Mouse (Mus musculus) cortical plate, adult 2 months (tissue): ENCODE data around the gene Rab22a. TPM values are rescaled to one million over a fixed set of nuclear protein-coding genes. Genes with fewer than 3 reads are reported as not detected.
"Not testable (repeated sequence)": the region's sequence is repeated elsewhere in the genome, so short reads cannot be mapped to it uniquely, and the experiment has no call there.

Experiments
- H3K27ac ChIP-seq: fragments of 200-500 bp; 2 replicates; pipeline ENCODE4 v1.5.1; 2012; ENCODE audit warnings: low read length, control low read depth, inconsistent platforms; ENCODE audit not compliant: insufficient read depth
- H3K4me1 ChIP-seq: fragments of 200-500 bp; 2 replicates; pipeline ENCODE4 v1.6.1; 2011; ENCODE audit warnings: low read length; ENCODE audit not compliant: control insufficient read depth, insufficient read depth
- H3K4me3 ChIP-seq: fragments of 200-500 bp; 2 replicates; pipeline ENCODE4 v1.5.1; 2011; ENCODE audit warnings: mild to moderate bottlenecking, low read length, control low read depth; ENCODE audit not compliant: insufficient read depth
- CTCF ChIP-seq: fragments of 200-500 bp; IDR thresholded peaks from 2 replicates; pipeline ENCODE4 v1.5.1; 2011; ENCODE audit warnings: mild to moderate bottlenecking, control low read depth, low read length; ENCODE audit not compliant: insufficient read depth; ENCODE audit errors: extremely low read depth
- POLR2A ChIP-seq: fragments of 200-500 bp; IDR thresholded peaks from 2 replicates; pipeline ENCODE4 v1.6.1; 2011; ENCODE audit warnings: mild to moderate bottlenecking, low read length, control low read depth; ENCODE audit not compliant: insufficient read depth; ENCODE audit errors: extremely low read depth
- polyA plus RNA-seq: library from polyadenylated mRNA; depleted of rRNA; stranded (reverse); fragments of >200 nt; gene quantifications from 2 replicates; pipeline ENCODE4 v1.2.3, GENCODE M21; 2012

Gene Rab22a
- polyA plus RNA-seq, 1 experiment, result 16.7 TPM

DNA sequence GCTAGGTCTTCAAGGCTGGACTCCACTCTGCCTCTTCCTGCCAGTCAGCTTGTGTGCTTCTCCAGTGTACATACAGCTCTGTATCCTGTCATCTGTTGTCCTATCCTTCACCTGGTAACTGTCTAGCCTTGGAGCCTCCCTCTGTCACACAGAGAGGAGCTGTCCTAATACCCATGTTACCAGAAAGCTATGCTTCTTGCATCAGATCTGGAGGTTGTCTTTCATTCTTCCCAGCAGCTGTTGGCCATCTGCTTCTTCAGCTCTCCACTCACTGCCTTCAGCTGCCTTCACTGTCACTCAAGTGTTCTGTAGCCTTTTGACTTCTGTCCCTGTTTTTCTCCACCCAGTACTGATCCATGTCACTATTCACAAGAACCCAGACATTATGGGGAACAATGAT, 30.3 kb downstream of the Rab22a start:
- Histone ChIP-seq H3K4me1 (no peaks in the 10 kb centered on the region), H3K4me3 (no peak overlapping the region), H3K27ac (no peak overlapping the region)
- TF ChIP-seq CTCF, result no peak
- no peak for TF ChIP-seq POLR2A

DNA sequence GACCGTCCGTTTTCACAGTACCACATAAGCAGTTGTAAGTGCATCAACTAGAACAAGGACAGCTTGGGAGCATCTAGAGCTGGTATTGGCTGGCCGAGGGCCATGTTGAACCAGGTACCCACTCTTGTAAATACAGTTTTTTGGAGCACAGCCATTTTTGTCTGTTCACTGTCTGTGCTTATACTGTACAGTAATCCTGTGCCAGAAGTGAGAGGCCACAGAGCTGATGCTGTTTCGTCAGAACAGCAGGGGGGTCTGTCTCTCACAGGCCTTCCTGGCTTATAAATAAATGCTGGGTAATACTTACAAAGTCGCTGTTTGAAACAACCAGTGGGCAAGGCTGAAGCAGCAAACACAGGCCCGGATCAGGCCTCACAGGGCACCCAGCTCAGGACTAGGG, 32.2 kb downstream of the Rab22a start:
- TF ChIP-seq POLR2A, result no peak
- TF ChIP-seq CTCF, result no peak
- Histone ChIP-seq H3K4me3 (no peak overlapping the region), H3K27ac (no peak overlapping the region), H3K4me1 (no peaks in the 10 kb centered on the region)

DNA sequence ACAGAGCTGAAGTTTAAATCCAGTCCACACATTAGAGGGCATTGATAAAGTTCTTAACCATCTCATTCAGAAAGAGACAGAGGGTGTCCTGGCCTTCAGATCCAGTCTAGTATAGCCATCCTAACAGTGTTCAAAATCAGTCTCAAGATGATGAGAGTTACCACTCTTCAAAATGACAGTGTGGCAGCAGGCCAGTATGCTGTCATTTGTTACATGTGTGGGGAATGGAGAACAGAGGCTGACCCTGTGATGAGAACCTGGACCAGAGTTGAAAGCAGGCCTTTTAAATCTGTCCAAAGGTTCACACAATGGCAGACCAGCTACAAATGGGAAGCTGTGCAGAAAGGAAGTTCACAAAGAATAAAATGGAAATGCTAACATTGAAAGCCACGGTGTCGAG, 33.1 kb downstream of the Rab22a start:
- TF ChIP-seq CTCF (no peak), POLR2A (no peak)

DNA sequence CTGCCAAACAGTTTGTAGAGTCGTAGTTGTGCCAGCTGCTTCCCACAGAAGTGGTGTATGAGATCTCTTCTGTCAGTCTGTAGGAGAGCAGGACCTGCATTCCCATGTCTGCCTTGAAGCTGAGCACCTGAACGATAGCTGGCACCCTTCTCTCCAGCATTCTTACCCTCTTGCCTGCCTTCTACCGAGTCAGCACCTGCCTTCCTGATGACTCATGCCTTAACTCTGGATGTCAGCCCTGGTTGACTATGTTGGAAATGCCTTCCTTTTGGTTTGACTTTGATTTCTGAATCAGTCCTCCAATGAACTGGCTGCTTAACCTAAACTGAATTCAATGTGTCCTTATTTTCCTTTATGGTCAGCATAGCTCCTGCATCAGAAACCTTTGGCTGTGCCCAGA, 39.3 kb downstream of the Rab22a start:
- no peak for TF ChIP-seq POLR2A
- no peak for TF ChIP-seq CTCF
- no peak overlapping the region for H3K27ac ChIP-seq

More for the DNA sequence above, 33.1 kb downstream of the Rab22a start:
- no peak overlapping the region for H3K4me3 ChIP-seq
- H3K4me1 ChIP-seq, result no peaks in the 10 kb centered on the region
- H3K27ac ChIP-seq, result no peak overlapping the region

DNA sequence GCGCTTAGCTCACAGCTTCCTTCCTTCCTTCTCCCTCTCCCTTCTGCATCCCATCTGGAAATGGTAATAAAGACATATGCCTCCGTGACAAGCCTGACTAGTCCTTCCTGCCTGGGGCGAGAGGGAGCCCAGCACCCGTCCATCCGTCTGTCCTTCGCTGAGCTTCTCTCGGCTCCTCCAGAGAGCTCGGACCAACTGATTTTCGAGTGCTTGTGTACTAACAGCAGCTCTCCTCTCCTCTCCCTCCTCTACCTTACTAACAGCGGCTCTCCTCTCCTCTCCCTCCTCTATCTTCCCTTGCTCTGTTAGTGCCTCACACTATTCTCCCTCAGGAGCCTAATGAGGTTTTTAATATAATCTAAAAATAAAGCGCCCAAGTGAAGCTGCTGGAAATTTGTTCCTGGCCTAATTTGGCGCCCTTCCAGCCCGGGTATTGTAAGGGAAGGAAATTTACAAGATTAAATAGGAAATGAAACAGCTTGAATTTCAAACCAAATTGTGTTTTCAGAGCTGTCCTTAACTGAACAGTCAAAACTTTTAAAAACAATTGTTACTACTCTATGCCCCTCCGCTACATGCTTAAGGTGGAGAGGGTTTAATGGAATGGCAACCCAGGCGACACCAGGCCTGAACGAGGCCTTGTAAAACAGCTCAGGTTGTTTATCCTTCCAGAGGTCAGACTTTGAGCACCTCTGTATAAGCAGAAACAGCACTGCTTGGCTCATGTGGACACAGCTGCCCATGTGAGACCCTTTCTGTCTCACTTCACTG, 42.7 kb downstream of the Rab22a start:
- Histone ChIP-seq H3K27ac (no peak overlapping the region), H3K4me3 (no peak overlapping the region), H3K4me1 (no peaks in the 10 kb centered on the region; the same call in 1 of the 2 replicates)
- TF ChIP-seq CTCF (no peak), POLR2A (no peak)

More for the DNA sequence above, 39.3 kb downstream of the Rab22a start:
- Histone ChIP-seq H3K4me1 (no peaks in the 10 kb centered on the region; the same call in 1 of the 2 replicates), H3K4me3 (no peak overlapping the region)

DNA sequence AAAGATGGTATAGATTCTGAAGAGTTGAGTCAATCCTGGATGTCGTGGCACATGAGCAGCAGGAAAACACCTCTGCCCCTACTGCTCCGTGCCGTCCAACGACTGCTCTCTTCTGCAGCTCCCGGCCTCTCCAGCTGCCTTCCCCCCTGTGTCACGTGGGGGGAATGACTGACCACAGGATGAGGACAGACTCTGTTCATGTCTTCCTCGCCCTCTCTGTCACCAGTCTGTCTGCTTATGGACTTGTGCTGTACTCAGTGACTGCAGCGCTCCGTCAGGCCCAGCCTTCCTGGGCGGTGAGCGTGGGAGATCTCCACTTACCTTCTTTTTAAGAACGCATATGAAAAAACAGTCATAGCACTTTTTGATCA, 43.3 kb downstream of the Rab22a start:
- no peak for TF ChIP-seq CTCF
- TF ChIP-seq POLR2A, result no peak
- Histone ChIP-seq H3K27ac (no peak overlapping the region), H3K4me1 (no peaks in the 10 kb centered on the region; the same call in 1 of the 2 replicates), H3K4me3 (no peak overlapping the region)

DNA sequence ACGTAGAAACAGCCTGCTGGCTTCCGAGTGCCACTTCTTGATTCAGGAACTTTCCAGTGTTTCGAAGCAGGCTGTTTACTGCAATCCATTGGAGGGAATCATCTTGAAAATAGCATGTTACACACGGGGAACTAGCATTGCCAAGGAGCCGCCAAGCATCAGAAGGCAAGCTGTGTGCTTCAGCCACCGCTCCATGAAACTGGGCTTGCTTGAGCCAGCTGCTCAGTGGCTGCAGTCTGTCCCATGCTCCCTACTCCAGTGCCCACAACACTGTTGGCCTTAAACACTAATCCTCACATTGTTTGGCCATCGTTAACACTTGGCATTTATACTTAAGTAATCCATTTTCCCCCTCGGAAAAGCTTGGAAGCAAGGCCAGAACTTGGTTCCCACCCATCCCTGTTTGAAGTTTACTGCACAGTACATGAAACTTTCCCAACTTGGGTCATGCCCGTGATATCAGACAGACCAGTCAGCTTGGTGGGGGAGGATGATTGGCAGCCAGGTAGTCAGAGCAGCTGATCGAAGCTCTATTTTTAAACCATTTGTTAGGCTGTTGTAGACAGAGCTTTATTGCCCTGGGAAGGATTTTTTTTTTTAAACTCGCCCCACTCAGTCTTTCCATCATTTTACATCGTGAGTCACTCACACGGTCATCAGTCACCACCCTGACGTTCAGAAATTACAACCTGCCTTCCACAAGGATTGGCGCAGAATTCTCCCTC, 46.4 kb downstream of the Rab22a start:
- TF ChIP-seq CTCF, result no peak
- TF ChIP-seq POLR2A, result no peak
- Histone ChIP-seq H3K4me3 (no peak overlapping the region), H3K27ac (no peak overlapping the region), H3K4me1 (peaks cover 1% of the 10 kb centered on the region; the same call in 1 of the 2 replicates)

DNA sequence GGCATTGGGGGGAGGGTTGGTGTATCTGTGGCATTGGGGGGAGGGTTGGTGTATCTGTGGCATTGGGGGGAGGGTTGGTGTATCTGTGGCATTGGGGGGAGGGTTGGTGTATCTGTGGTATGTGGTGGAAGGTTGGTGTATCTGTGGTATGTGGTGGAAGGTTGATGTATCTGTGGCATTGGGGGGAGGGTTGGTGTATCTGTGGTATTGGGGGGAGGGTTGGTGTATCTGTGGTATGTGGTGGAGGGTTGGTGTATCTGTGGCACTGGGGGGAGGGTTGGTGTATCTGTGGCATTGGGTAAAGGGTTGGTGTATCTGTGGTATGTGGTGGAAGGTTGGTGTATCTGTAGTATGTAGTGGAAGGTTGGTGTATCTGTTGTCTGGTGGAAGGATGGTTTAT, 48.1 kb downstream of the Rab22a start:
- H3K4me3 ChIP-seq, H3K27ac ChIP-seq, H3K4me1 ChIP-seq: not testable (repeated sequence)

DNA sequence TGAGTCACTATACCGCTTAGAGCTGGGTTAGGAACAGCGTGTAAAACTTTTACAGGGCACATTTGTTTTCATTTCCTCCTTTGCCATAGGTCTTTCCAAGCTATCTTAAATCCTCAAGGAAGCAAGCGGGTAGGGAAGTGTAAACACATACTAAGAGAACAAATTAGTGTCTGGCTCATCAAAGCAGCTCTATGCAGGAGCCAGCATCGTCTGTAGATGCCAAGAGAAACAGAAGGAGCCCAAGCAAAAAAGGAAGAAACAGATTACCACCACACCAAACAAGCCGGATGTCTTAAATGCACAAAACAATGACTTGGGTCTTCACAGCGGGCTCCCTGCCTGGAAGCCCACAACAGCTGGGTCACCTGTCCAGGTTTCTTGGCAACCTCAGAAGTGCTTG, 50.6 kb downstream of the Rab22a start:
- Histone ChIP-seq H3K27ac (no peak overlapping the region), H3K4me1 (peaks cover 1% of the 10 kb centered on the region; the same call in 1 of the 2 replicates), H3K4me3 (no peak overlapping the region)
- TF ChIP-seq CTCF (no peak), POLR2A (no peak)

DNA sequence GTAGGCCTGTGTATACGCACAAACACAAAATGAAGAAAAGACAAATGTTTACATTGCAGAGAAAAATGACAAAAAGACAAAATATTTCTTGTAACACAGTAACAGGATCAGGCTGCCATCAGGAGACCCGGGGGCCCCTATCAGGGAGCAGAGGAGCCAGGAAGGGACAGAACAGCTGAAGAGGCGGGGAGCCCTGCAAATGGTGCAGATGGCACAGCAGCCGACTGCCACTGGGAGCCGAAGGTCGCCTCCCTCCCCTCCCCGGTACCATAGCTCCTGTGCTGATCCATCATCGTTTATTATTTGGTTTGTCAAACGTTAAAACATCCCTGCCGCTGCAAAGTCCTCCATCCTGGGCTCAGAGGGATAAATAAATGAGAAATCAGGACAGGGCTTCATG, 53.1 kb downstream of the Rab22a start:
- TF ChIP-seq POLR2A (no peak), CTCF (no peak)
- Histone ChIP-seq H3K4me3 (no peak overlapping the region), H3K27ac (no peak overlapping the region), H3K4me1 (peaks cover 1% of the 10 kb centered on the region; the same call in 1 of the 2 replicates)
